Mouse (Mus musculus): Measurements from ENCODE around the gene Mndal. TPM values are rescaled to one million over a fixed set of nuclear protein-coding genes. Genes with fewer than 3 reads are reported as not detected.
"Not testable (repeated sequence)": the region's sequence is repeated elsewhere in the genome, so short reads cannot be mapped to it uniquely, and the experiment has no call there.

The Mndal gene
- polyA plus RNA-seq (2012; rRNA removed), result 8.7 and 20.9 TPM in 2 replicates

GRCm38 (mm10) chr1:173941924-173942779 is at the start of gene Mndal, which contains the start of gene Ifi203:
Mndal (minus strand) TSS chr1:173942491.
Ifi203 (minus strand) TSS chr1:173942672.
- H3K36me3 ChIP-seq (ENCODE audit: control insufficient read depth, insufficient read depth, low read length); H3K27me3 ChIP-seq (ENCODE audit: control insufficient read depth, insufficient read depth, low read length); H3K4me1 ChIP-seq (ENCODE audit: control insufficient read depth, insufficient read depth, insufficient read length): not testable (repeated sequence)
- Histone ChIP-seq H3K4me3 (ENCODE audit: extremely low read depth, insufficient read depth, insufficient read length) (peak within 1 kb of the TSS; percentile 56), H3K27ac (ENCODE audit: insufficient read depth, low read length) (peak within 1 kb of the TSS; percentile 83)
- peak in 1 of 2 experiments; percentile 23 for DNase-seq (ENCODE audit: low read depth in 1 of 2, low spot score in 2 of 2)
- 0% methylated on average over 3 of the region's 3 CpGs for WGBS

DNA sequence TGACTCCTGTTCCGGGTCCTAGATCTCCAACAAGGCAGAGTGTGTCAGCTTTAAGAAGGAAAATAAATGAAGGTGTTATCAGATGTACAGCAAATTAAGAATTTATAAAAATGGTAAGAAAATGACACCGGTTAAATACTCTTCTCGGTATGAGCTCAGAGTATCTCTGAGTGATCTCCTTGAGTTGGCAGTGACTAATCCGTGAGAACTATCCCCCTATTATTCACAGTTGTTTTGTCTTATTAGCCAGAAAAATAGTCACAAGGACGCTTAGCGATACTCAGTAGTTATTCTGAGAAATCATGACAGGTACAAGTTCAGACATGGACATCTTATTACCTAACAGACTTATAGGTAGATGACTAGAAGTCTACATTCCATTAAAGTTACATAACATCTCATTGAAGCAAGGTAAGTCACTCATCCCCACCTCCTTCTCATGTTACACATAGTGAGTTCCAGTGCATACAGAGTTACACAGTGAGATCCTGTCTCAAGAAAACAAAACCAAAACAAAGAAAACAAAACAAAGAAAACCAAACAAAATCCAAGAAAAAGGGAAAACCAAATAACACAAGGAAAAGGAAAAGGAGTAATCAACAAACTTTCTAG is 40.5 kb upstream of the Mndal start, which contains the start of gene Ifi202b:
Gene Ifi202b (minus strand): TSS at position 51 of the 612 bp plus-strand sequence.
- not testable (repeated sequence) for H3K4me3 ChIP-seq (ENCODE audit: extremely low read depth, insufficient read depth, insufficient read length); H3K4me1 ChIP-seq (ENCODE audit: control insufficient read depth, insufficient read depth, insufficient read length); H3K36me3 ChIP-seq (ENCODE audit: control insufficient read depth, insufficient read depth, low read length); H3K27ac ChIP-seq (ENCODE audit: insufficient read depth, low read length); DNase-seq (ENCODE audit: low read depth in 1 of 2, low spot score in 2 of 2); H3K27me3 ChIP-seq (ENCODE audit: control insufficient read depth, insufficient read depth, low read length)
- WGBS, result 93% methylated on average over 6 of the region's 6 CpGs

DNA sequence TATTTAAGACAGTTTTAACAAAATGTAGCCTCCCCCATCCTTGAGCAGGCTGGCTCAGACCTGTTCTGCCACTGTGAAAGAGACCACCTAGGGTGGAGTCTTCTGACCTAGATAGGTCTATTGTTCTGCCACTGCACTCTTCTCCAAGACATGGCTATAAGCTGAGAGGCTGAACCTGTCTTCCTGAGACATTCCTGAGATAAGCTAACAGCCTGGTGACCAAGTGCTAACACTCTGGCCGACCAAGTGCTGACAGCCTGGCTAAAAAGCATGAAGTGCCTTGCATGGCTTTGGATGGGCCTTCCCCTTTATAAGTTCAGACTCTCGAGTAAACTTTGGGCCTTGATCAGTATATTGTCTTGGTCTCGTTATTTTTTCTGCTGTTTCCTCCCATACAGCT is 38.7 kb upstream of the Mndal start:
- WGBS, result 66% methylated on average over 3 of the region's 3 CpGs
- not testable (repeated sequence) for H3K27me3 ChIP-seq (ENCODE audit: control insufficient read depth, insufficient read depth, low read length); H3K36me3 ChIP-seq (ENCODE audit: control insufficient read depth, insufficient read depth, low read length); H3K4me3 ChIP-seq (ENCODE audit: extremely low read depth, insufficient read depth, insufficient read length); H3K27ac ChIP-seq (ENCODE audit: insufficient read depth, low read length); DNase-seq (ENCODE audit: low read depth in 1 of 2, low spot score in 2 of 2); H3K4me1 ChIP-seq (ENCODE audit: control insufficient read depth, insufficient read depth, insufficient read length)

DNA sequence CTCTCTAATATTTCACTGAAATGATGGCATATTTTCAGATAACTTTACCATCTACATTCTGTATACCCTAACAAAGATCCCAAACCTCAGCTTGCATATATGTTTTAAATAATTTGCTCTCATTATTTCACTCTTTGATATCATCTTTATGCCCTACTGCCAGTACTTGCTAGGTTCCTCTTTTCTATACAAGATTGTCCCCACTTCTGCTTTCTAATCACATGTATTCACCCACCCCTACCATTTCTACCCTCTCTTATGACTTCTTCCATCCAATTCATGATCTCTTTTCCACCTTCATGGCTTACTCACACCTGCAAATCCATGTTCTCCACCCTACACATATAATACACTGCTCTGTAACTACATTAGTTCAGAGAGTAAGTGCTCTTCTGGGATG is 35.3 kb upstream of the Mndal start:
- TF ChIP-seq POLR2A (IDR thresholded peaks at IDR 0.05; ENCODE audit: low read depth, low read length), result no peak
- TF ChIP-seq CTCF (IDR thresholded peaks at IDR 0.05; ENCODE audit: extremely low read depth, insufficient read depth, insufficient read length, insufficient replicate concordance), result no peak
- H3K36me3 ChIP-seq (ENCODE audit: control insufficient read depth, insufficient read depth, low read length), result no peaks in the 10 kb centered on the region
- H3K4me1 ChIP-seq (ENCODE audit: control insufficient read depth, insufficient read depth, insufficient read length), result peaks cover 4% of the 10 kb centered on the region; the same call in 1 of the 2 replicates
- peak in 1 of 2 experiments; percentile 17 for DNase-seq (ENCODE audit: low read depth in 1 of 2, low spot score in 2 of 2)
- no peak overlapping the region for H3K27ac ChIP-seq (ENCODE audit: insufficient read depth, low read length)
- H3K27me3 ChIP-seq (ENCODE audit: control insufficient read depth, insufficient read depth, low read length), result no peaks in the 10 kb centered on the region
- H3K4me3 ChIP-seq (ENCODE audit: extremely low read depth, insufficient read depth, insufficient read length), result no peak overlapping the region

- TF ChIP-seq POLR2A (IDR thresholded peaks at IDR 0.05; ENCODE audit: low read depth, low read length) (no peak), CTCF (IDR thresholded peaks at IDR 0.05; ENCODE audit: extremely low read depth, insufficient read depth, insufficient read length, insufficient replicate concordance) (no peak)
- peaks cover 2% of the 10 kb centered on the region; the same call in 1 of the 2 replicates for H3K4me1 ChIP-seq (ENCODE audit: control insufficient read depth, insufficient read depth, insufficient read length)
- no peaks in the 10 kb centered on the region for H3K36me3 ChIP-seq (ENCODE audit: control insufficient read depth, insufficient read depth, low read length)
- H3K27me3 ChIP-seq (ENCODE audit: control insufficient read depth, insufficient read depth, low read length), result no peaks in the 10 kb centered on the region
- H3K4me3 ChIP-seq (ENCODE audit: extremely low read depth, insufficient read depth, insufficient read length), result no peak overlapping the region
- no peak overlapping the region for H3K27ac ChIP-seq (ENCODE audit: insufficient read depth, low read length)
- no peak for DNase-seq (ENCODE audit: low read depth in 1 of 2, low spot score in 2 of 2)
These were observed 30.8 kb upstream of the Mndal start for GRCm38 (mm10) chr1:173973111-173973510.

DNA sequence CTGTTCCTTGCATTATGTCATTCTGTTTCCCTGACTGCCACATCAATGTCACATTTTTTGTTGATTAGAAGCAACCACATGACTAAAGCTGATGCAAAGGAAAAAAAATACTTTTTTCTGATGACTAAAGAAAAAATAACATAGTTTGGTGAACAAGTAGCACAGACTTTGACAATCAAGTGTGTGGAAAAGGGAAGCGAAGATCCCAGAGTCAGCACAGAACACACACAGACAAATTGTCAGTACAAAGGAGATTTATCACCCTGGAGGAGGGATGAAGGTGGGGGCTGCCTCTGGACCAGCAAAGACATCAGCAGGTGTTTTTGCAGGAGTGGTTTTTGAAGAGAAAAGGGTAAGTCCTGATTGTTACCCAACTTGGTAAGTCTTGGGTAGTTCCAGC is 19.2 kb upstream of the Mndal start:
- 86% methylated on average over 1 of the region's 1 CpGs for WGBS
- H3K4me3 ChIP-seq (ENCODE audit: extremely low read depth, insufficient read depth, insufficient read length); DNase-seq (ENCODE audit: low read depth in 1 of 2, low spot score in 2 of 2); H3K27ac ChIP-seq (ENCODE audit: insufficient read depth, low read length); H3K4me1 ChIP-seq (ENCODE audit: control insufficient read depth, insufficient read depth, insufficient read length); H3K36me3 ChIP-seq (ENCODE audit: control insufficient read depth, insufficient read depth, low read length); H3K27me3 ChIP-seq (ENCODE audit: control insufficient read depth, insufficient read depth, low read length): not testable (repeated sequence)

DNA sequence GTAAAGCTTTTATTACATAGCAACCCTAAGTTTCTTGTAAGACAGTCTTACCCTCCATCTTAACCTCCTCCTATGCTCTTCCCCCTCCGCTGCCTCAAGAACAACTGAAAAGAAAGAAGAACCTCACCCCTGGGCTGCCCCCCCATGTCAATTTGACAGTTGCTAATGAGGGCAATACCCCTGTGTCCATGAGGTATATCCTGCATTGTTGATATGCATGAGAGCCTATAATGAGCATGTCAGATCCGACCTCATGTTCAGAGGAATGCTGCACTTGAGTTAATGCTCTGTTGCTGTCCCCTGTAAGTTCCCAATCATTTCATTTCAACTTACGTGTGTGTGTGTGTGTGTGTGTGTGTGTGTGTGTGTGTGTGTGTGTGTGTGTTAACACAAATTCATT is 17.7 kb upstream of the Mndal start:
- not testable (repeated sequence) for H3K27ac ChIP-seq (ENCODE audit: insufficient read depth, low read length); H3K27me3 ChIP-seq (ENCODE audit: control insufficient read depth, insufficient read depth, low read length); H3K4me3 ChIP-seq (ENCODE audit: extremely low read depth, insufficient read depth, insufficient read length); DNase-seq (ENCODE audit: low read depth in 1 of 2, low spot score in 2 of 2); H3K4me1 ChIP-seq (ENCODE audit: control insufficient read depth, insufficient read depth, insufficient read length); H3K36me3 ChIP-seq (ENCODE audit: control insufficient read depth, insufficient read depth, low read length)
- 83% methylated on average over 3 of the region's 3 CpGs for WGBS

GRCm38 (mm10) chr1:173955839-173956527 is 13.7 kb upstream of the Mndal start:
- not testable (repeated sequence) for H3K4me3 ChIP-seq (ENCODE audit: extremely low read depth, insufficient read depth, insufficient read length); H3K36me3 ChIP-seq (ENCODE audit: control insufficient read depth, insufficient read depth, low read length)
- WGBS, result 80% methylated on average over 3 of the region's 3 CpGs

More at GRCm38 (mm10) chr1:173955839-173956527, 13.7 kb upstream of the Mndal start:
- not testable (repeated sequence) for H3K4me1 ChIP-seq (ENCODE audit: control insufficient read depth, insufficient read depth, insufficient read length); H3K27ac ChIP-seq (ENCODE audit: insufficient read depth, low read length); H3K27me3 ChIP-seq (ENCODE audit: control insufficient read depth, insufficient read depth, low read length); DNase-seq (ENCODE audit: low read depth in 1 of 2, low spot score in 2 of 2)

Data from spleen, adult 2 months (tissue).